Mouse (Mus musculus) E14TG2a.4 (cell line): ENCODE data around the gene Tas2r110.

Source experiments
- CTCF ChIP-seq: conservative IDR thresholded peaks from 2 replicates; pipeline ENCODE4 v1.5.1; 2014; ENCODE audit warnings: low read length
- POU5F1 ChIP-seq: IDR thresholded peaks from 2 replicates; pipeline ENCODE4 v1.6.1; 2014; ENCODE audit warnings: low read length, borderline replicate concordance

DNA sequence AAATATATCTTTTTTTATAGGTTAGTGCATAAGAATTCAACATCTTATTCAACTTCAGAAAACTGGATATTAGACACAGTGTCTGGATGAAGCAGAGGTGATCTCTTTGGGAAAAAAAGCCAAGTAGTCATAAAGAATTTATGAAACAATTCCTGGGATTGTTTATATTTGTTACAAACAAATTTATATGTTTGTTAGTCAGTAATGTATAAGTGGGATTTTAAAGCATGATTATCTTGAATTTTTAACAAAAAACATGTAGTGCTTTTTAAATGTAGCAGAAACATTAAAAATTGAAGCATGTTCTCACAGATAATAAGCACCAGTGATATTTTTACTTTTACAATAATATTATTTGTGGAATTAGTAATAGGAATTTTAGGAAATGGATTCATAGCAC lies at the start of gene Tas2r110:
- TF ChIP-seq CTCF (no peak), POU5F1 (no peak)
